Mouse (Mus musculus): Measurements from ENCODE around the gene Msx2. TPM values are rescaled to one million over a fixed set of nuclear protein-coding genes. Genes with fewer than 3 reads are reported as not detected.

Gene Msx2
- polyA plus RNA-seq, 1 experiment from 2014 or later: 22.9 TPM

GRCm38 (mm10) chr13:53447609-53448008 is 25.3 kb downstream of the Msx2 start:
- Histone ChIP-seq H3K27me3 (peaks cover 7% of the 10 kb centered on the region; the same call in 1 of the 2 replicates), H3K36me3 (no peaks in the 10 kb centered on the region), H3K4me3 (replicated peaks) (no peak overlapping the region), H3K4me1 (no peaks in the 10 kb centered on the region), H3K9me3 (replicated peaks) (no peaks in the 10 kb centered on the region), H3K27ac (replicated peaks) (no peak overlapping the region), H3K4me2 (replicated peaks) (no peak overlapping the region), H3K9ac (no peak overlapping the region)
- ATAC-seq (ENCODE audit: insufficient number of reproducible peaks, low FRiP score, low TSS enrichment, low read depth): no peak
- 25% methylated on average over 6 of the region's 6 CpGs for WGBS

GRCm38 (mm10) chr13:53443602-53444001 is 29.3 kb downstream of the Msx2 start:
- Histone ChIP-seq H3K27ac (replicated peaks) (no peak overlapping the region), H3K4me1 (no peaks in the 10 kb centered on the region), H3K4me3 (replicated peaks) (no peak overlapping the region), H3K36me3 (no peaks in the 10 kb centered on the region), H3K9me3 (replicated peaks) (no peaks in the 10 kb centered on the region), H3K4me2 (replicated peaks) (no peak overlapping the region), H3K27me3 (no peaks in the 10 kb centered on the region), H3K9ac (no peak overlapping the region)
- peak; percentile 60; the same call in 1 of the 2 replicates for ATAC-seq (ENCODE audit: insufficient number of reproducible peaks, low FRiP score, low TSS enrichment, low read depth)
- 22% methylated on average over 3 of the region's 3 CpGs for WGBS

GRCm38 (mm10) chr13:53442168-53442980 is 30.5 kb downstream of the Msx2 start:
- no peak for ATAC-seq (ENCODE audit: insufficient number of reproducible peaks, low FRiP score, low TSS enrichment, low read depth)
- H3K4me2 ChIP-seq (replicated peaks): peak overlapping the region; percentile 53
- no peaks in the 10 kb centered on the region for H3K36me3 ChIP-seq
- H3K27me3 ChIP-seq: no peaks in the 10 kb centered on the region
- no peaks in the 10 kb centered on the region for H3K9me3 ChIP-seq (replicated peaks)
- peak overlapping the region; percentile 23 for H3K4me3 ChIP-seq (replicated peaks)
- 31% methylated on average over 25 of the region's 25 CpGs for WGBS
- no peak overlapping the region for H3K27ac ChIP-seq (replicated peaks)
- no peak overlapping the region for H3K9ac ChIP-seq
- H3K4me1 ChIP-seq: no peaks in the 10 kb centered on the region

GRCm38 (mm10) chr13:53441307-53442028 is 31.4 kb downstream of the Msx2 start:
- H3K9me3 ChIP-seq (replicated peaks): no peaks in the 10 kb centered on the region
- H3K27ac ChIP-seq (replicated peaks): no peak overlapping the region
- no peak overlapping the region for H3K4me2 ChIP-seq (replicated peaks)
- H3K4me1 ChIP-seq: no peaks in the 10 kb centered on the region
- WGBS: 67% methylated on average over 5 of the region's 5 CpGs
- no peaks in the 10 kb centered on the region for H3K36me3 ChIP-seq
- H3K4me3 ChIP-seq (replicated peaks): no peak overlapping the region
- ATAC-seq (ENCODE audit: insufficient number of reproducible peaks, low FRiP score, low TSS enrichment, low read depth): no peak
- H3K9ac ChIP-seq: no peak overlapping the region
- H3K27me3 ChIP-seq: no peaks in the 10 kb centered on the region

- 77% methylated on average over 3 of the region's 3 CpGs for WGBS
- no peak for ATAC-seq (ENCODE audit: insufficient number of reproducible peaks, low FRiP score, low TSS enrichment, low read depth)
- H3K4me2 ChIP-seq (replicated peaks): no peak overlapping the region
- H3K36me3 ChIP-seq: no peaks in the 10 kb centered on the region
- H3K27me3 ChIP-seq: no peaks in the 10 kb centered on the region
- no peaks in the 10 kb centered on the region for H3K4me1 ChIP-seq
- no peak overlapping the region for H3K9ac ChIP-seq
- H3K27ac ChIP-seq (replicated peaks): no peak overlapping the region
- no peak overlapping the region for H3K4me3 ChIP-seq (replicated peaks)
- no peaks in the 10 kb centered on the region for H3K9me3 ChIP-seq (replicated peaks)
Observed at GRCm38 (mm10) chr13:53439957-53440356, 32.9 kb downstream of the Msx2 start.

GRCm38 (mm10) chr13:53426507-53426906 is 46.4 kb downstream of the Msx2 start:
- Histone ChIP-seq H3K4me1 (0 out of 2 replicates have a peak, but pooled peaks cover 10% of the 10 kb centered on the region), H3K9ac (no peak overlapping the region), H3K9me3 (replicated peaks) (no peaks in the 10 kb centered on the region), H3K4me2 (replicated peaks) (no peak overlapping the region), H3K4me3 (replicated peaks) (no peak overlapping the region), H3K27me3 (no peaks in the 10 kb centered on the region), H3K36me3 (no peaks in the 10 kb centered on the region), H3K27ac (replicated peaks) (no peak overlapping the region)
- ATAC-seq (ENCODE audit: insufficient number of reproducible peaks, low FRiP score, low TSS enrichment, low read depth): no peak
- 19% methylated on average over 7 of the region's 7 CpGs for WGBS

- 0 out of 2 replicates have a peak, but pooled peaks cover 10% of the 10 kb centered on the region for H3K4me1 ChIP-seq
- H3K4me3 ChIP-seq (replicated peaks): no peak overlapping the region
- H3K36me3 ChIP-seq: no peaks in the 10 kb centered on the region
- H3K4me2 ChIP-seq (replicated peaks): no peak overlapping the region
- no peak overlapping the region for H3K27ac ChIP-seq (replicated peaks)
- WGBS: 80% methylated on average over 4 of the region's 4 CpGs
- no peaks in the 10 kb centered on the region for H3K9me3 ChIP-seq (replicated peaks)
- ATAC-seq (ENCODE audit: insufficient number of reproducible peaks, low FRiP score, low TSS enrichment, low read depth): no peak
- no peaks in the 10 kb centered on the region for H3K27me3 ChIP-seq
- no peak overlapping the region for H3K9ac ChIP-seq
Observed at GRCm38 (mm10) chr13:53421189-53421588, 51.7 kb downstream of the Msx2 start.

GRCm38 (mm10) chr13:53420741-53421140 is 52.1 kb downstream of the Msx2 start:
- no peaks in the 10 kb centered on the region for H3K36me3 ChIP-seq
- 0 out of 2 replicates have a peak, but pooled peaks cover 10% of the 10 kb centered on the region for H3K4me1 ChIP-seq
- H3K9ac ChIP-seq: no peak overlapping the region
- H3K9me3 ChIP-seq (replicated peaks): no peaks in the 10 kb centered on the region
- whole genome bisulfite sequencing: 72% methylated on average over 4 of the region's 4 CpGs
- H3K27ac ChIP-seq (replicated peaks): no peak overlapping the region
- no peak overlapping the region for H3K4me3 ChIP-seq (replicated peaks)
- H3K4me2 ChIP-seq (replicated peaks): no peak overlapping the region
- ATAC-seq (ENCODE audit: insufficient number of reproducible peaks, low FRiP score, low TSS enrichment, low read depth): no peak
- no peaks in the 10 kb centered on the region for H3K27me3 ChIP-seq

- Histone ChIP-seq H3K27ac (replicated peaks) (no peak overlapping the region), H3K36me3 (no peaks in the 10 kb centered on the region), H3K27me3 (no peaks in the 10 kb centered on the region), H3K9me3 (replicated peaks) (no peaks in the 10 kb centered on the region), H3K4me2 (replicated peaks) (no peak overlapping the region), H3K4me1 (0 out of 2 replicates have a peak, but pooled peaks cover 2% of the 10 kb centered on the region), H3K9ac (no peak overlapping the region), H3K4me3 (replicated peaks) (no peak overlapping the region)
- no peak for ATAC-seq (ENCODE audit: insufficient number of reproducible peaks, low FRiP score, low TSS enrichment, low read depth)
- WGBS: 85% methylated on average over 8 of the region's 8 CpGs
Observed at GRCm38 (mm10) chr13:53419681-53420080, 53.2 kb downstream of the Msx2 start.

- Histone ChIP-seq H3K4me2 (replicated peaks) (no peak overlapping the region), H3K27me3 (no peaks in the 10 kb centered on the region), H3K36me3 (no peaks in the 10 kb centered on the region), H3K4me1 (peaks cover 4% of the 10 kb centered on the region; the same call in 1 of the 2 replicates), H3K9me3 (replicated peaks) (no peaks in the 10 kb centered on the region), H3K27ac (replicated peaks) (no peak overlapping the region), H3K9ac (no peak overlapping the region), H3K4me3 (replicated peaks) (no peak overlapping the region)
- ATAC-seq (ENCODE audit: insufficient number of reproducible peaks, low FRiP score, low TSS enrichment, low read depth): no peak
- 86% methylated on average over 6 of the region's 6 CpGs for WGBS
Observed at GRCm38 (mm10) chr13:53417701-53418100, 55.2 kb downstream of the Msx2 start.

Measured in embryonic facial prominence, embryonic 15.5 days (tissue).